Mouse (Mus musculus): ENCODE measurements around the gene Ccdc92b. TPM values are rescaled to one million over a fixed set of nuclear protein-coding genes. Genes with fewer than 3 reads are reported as not detected.

The Ccdc92b gene
- total and polyA plus RNA-seq, 2 experiments from 2014 or later = 3.4 to 16.8 TPM

DNA sequence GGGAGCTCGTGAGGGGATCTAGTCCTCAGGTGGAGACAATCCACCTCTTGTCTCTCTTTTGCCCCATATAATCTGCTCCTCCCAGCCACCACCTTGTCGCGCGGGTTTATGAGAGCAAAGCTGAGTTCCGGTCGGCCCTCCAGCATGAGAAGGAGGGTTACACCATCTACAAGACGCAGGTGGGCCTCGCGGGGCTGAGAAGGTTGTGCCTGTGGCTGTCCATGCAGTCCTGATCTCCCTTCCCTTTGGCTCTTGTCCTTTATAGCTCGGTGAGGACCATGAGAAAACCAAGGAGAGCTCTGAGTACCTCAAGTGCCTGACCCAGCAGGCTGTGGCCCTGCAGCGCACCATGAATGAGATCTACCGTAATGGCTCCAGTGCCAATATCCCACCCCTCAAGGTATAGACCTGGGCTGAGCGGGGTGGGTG lies 48.2 kb downstream of the Ccdc92b start:
- Histone ChIP-seq H3K27me3 (ENCODE audit: insufficient read depth, low read length) (no peaks in the 10 kb centered on the region), H3K9ac (replicated peaks; ENCODE audit: low read length) (no peak overlapping the region), H3K36me3 (ENCODE audit: insufficient read depth, low read length) (peaks cover 71% of the 10 kb centered on the region), H3K9me3 (ENCODE audit: low read length) (no peaks in the 10 kb centered on the region), H3K27ac (no peak overlapping the region), H3K4me3 (ENCODE audit: low read length) (no peak overlapping the region), H3K4me2 (ENCODE audit: low read depth, low read length) (no peak overlapping the region), H3K4me1 (ENCODE audit: insufficient read depth, low read length) (no peaks in the 10 kb centered on the region)
- TF ChIP-seq CTCF (IDR thresholded peaks at IDR 0.05; ENCODE audit: low read depth) = no peak
- ATAC-seq (no peak), DNase-seq (ENCODE audit: low spot score) (no peak)
- 96% methylated on average over 13 of the region's 13 CpGs for WGBS

DNA sequence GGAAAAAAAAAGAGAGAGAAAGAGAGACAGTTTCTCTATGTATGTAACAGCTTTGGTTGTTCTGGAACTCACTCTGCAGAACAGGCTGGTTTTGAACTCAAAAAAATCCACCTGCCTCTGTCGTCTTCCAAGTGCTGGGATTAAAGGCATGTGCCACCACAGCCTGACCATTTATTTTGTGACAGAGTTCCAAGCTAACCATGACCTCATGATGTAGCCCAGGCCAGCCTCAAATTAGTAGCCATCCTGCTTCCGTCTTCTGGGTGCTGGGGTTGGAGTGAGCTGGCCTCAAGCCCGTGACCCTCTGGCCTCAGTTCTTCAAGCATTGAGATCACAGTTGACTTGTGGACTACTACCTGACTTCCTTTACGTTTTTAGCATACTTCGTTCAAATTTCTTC lies 49.1 kb downstream of the Ccdc92b start:
- 93% methylated on average over 5 of the region's 5 CpGs for WGBS
- no peaks in the 10 kb centered on the region for H3K27me3 ChIP-seq (ENCODE audit: insufficient read depth, low read length)
- ATAC-seq (no peak), DNase-seq (ENCODE audit: low spot score) (no peak)
- no peak overlapping the region for H3K4me3 ChIP-seq (ENCODE audit: low read length)
- peaks cover 63% of the 10 kb centered on the region for H3K36me3 ChIP-seq (ENCODE audit: insufficient read depth, low read length)
- H3K9me3 ChIP-seq (ENCODE audit: low read length) = no peaks in the 10 kb centered on the region
- H3K27ac ChIP-seq = no peak overlapping the region
- no peaks in the 10 kb centered on the region for H3K4me1 ChIP-seq (ENCODE audit: insufficient read depth, low read length)
- no peak overlapping the region for H3K9ac ChIP-seq (replicated peaks; ENCODE audit: low read length)
- TF ChIP-seq CTCF (IDR thresholded peaks at IDR 0.05; ENCODE audit: low read depth) = no peak
- H3K4me2 ChIP-seq (ENCODE audit: low read depth, low read length) = no peak overlapping the region

DNA sequence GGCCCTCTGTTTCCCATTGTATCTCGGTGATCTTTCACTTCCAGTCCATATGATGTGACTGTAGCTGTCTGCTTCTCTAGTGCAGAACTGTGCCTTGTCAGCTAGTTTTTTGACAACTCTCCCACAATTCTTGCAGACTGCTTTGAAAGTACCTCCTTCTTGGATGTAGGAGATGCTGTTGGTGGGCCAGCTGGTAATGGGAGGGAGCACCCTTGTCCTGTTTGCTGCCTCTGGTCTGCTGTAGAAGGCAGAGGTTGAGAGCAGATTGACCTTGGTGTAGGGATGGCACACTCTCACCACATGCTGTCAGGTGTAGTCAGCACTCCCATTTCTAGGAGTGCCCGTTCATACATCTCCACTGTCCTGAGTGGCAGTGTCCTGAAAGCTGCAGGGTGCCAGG lies 49.6 kb downstream of the Ccdc92b start:
- Histone ChIP-seq H3K4me2 (ENCODE audit: low read depth, low read length) (no peak overlapping the region), H3K36me3 (ENCODE audit: insufficient read depth, low read length) (peaks cover 58% of the 10 kb centered on the region), H3K9me3 (ENCODE audit: low read length) (no peaks in the 10 kb centered on the region), H3K27ac (no peak overlapping the region), H3K9ac (replicated peaks; ENCODE audit: low read length) (no peak overlapping the region), H3K4me3 (ENCODE audit: low read length) (no peak overlapping the region), H3K27me3 (ENCODE audit: insufficient read depth, low read length) (no peaks in the 10 kb centered on the region), H3K4me1 (ENCODE audit: insufficient read depth, low read length) (no peaks in the 10 kb centered on the region)
- TF ChIP-seq CTCF (IDR thresholded peaks at IDR 0.05; ENCODE audit: low read depth) = no peak
- 87% methylated on average over 2 of the region's 2 CpGs for WGBS
- ATAC-seq (no peak), DNase-seq (ENCODE audit: low spot score) (no peak)

DNA sequence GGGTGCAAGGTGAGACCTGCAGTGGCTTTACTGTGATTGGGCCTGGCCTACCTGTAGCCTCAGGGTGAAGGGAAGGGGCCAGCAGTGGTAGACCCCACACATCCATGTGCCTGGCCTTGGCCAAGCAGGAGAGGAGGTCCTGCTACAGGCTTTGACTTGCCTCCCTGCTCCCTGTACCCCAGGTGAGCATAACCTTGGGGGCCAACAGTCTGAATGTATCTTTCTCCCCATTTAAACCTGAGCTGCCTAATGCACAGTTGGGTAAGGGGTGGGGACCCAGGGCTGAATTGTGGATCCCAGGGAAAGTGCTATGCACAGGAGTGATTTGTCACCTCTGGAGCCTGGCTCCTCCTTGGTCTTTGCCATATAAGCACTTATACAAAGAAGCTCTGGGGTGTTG lies 50.7 kb downstream of the Ccdc92b start:
- no peaks in the 10 kb centered on the region for H3K27me3 ChIP-seq (ENCODE audit: insufficient read depth, low read length)
- H3K9me3 ChIP-seq (ENCODE audit: low read length) = no peaks in the 10 kb centered on the region
- no peak for TF ChIP-seq CTCF (IDR thresholded peaks at IDR 0.05; ENCODE audit: low read depth)
- no peak overlapping the region for H3K27ac ChIP-seq
- peaks cover 46% of the 10 kb centered on the region for H3K36me3 ChIP-seq (ENCODE audit: insufficient read depth, low read length)
- DNase-seq (ENCODE audit: low spot score) (no peak), ATAC-seq (no peak)
- H3K4me1 ChIP-seq (ENCODE audit: insufficient read depth, low read length) = no peaks in the 10 kb centered on the region
- H3K4me2 ChIP-seq (ENCODE audit: low read depth, low read length) = no peak overlapping the region
- no peak overlapping the region for H3K4me3 ChIP-seq (ENCODE audit: low read length)
- no peak overlapping the region for H3K9ac ChIP-seq (replicated peaks; ENCODE audit: low read length)

DNA sequence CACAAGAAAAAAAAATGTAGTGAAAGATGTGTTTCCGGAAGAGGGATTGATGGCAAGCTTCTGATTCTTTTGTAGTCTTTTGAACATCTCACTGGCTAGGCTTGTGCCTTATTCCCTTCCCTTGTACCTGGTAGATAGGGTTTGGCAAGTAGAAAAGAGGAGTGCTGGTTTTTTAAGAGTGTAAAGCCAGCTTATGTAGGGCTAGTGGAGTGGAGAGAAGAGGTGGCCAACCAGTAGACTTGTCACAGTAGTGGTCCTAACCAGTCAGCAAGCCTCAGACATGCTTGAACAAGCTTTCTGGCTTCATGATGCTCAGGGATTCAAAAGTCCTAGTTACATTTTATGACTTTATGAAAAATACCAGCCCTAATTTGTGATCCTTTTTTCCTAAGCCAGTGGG lies 51.6 kb downstream of the Ccdc92b start:
- no peak for ATAC-seq
- DNase-seq (ENCODE audit: low spot score) = no peak
- no peak overlapping the region for H3K27ac ChIP-seq
- no peak overlapping the region for H3K9ac ChIP-seq (replicated peaks; ENCODE audit: low read length)
- no peaks in the 10 kb centered on the region for H3K4me1 ChIP-seq (ENCODE audit: insufficient read depth, low read length)
- WGBS = 71% methylated on average over 1 of the region's 1 CpGs
- no peaks in the 10 kb centered on the region for H3K9me3 ChIP-seq (ENCODE audit: low read length)
- H3K36me3 ChIP-seq (ENCODE audit: insufficient read depth, low read length) = peaks cover 41% of the 10 kb centered on the region
- H3K27me3 ChIP-seq (ENCODE audit: insufficient read depth, low read length) = no peaks in the 10 kb centered on the region
- H3K4me2 ChIP-seq (ENCODE audit: low read depth, low read length) = no peak overlapping the region
- H3K4me3 ChIP-seq (ENCODE audit: low read length) = no peak overlapping the region
- no peak for TF ChIP-seq CTCF (IDR thresholded peaks at IDR 0.05; ENCODE audit: low read depth)

DNA sequence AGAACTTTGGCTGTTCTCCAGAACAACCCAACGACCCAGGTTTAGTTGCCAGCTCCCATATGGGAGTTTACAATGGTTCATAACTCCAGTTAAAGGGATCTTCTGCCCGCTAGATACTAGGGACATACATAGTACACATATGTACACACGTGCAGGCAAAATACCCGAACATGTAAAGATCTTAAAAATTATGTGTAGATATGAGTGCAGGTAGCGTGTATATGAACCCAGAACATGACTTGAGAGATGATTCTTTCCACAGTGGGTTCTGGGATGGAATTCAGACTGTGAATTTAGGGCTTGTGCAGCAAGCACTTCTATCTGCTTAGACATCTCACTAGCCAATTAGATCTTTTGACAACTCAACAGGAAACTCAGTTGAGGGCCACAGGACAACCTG lies 52.4 kb downstream of the Ccdc92b start:
- Histone ChIP-seq H3K4me3 (ENCODE audit: low read length) (no peak overlapping the region), H3K4me2 (ENCODE audit: low read depth, low read length) (no peak overlapping the region), H3K27me3 (ENCODE audit: insufficient read depth, low read length) (no peaks in the 10 kb centered on the region), H3K9ac (replicated peaks; ENCODE audit: low read length) (no peak overlapping the region), H3K27ac (no peak overlapping the region), H3K4me1 (ENCODE audit: insufficient read depth, low read length) (no peaks in the 10 kb centered on the region), H3K9me3 (ENCODE audit: low read length) (no peaks in the 10 kb centered on the region), H3K36me3 (ENCODE audit: insufficient read depth, low read length) (peaks cover 33% of the 10 kb centered on the region)
- ATAC-seq (no peak), DNase-seq (ENCODE audit: low spot score) (no peak)
- WGBS = 86% methylated on average over 5 of the region's 5 CpGs
- TF ChIP-seq CTCF (IDR thresholded peaks at IDR 0.05; ENCODE audit: low read depth) = no peak

DNA sequence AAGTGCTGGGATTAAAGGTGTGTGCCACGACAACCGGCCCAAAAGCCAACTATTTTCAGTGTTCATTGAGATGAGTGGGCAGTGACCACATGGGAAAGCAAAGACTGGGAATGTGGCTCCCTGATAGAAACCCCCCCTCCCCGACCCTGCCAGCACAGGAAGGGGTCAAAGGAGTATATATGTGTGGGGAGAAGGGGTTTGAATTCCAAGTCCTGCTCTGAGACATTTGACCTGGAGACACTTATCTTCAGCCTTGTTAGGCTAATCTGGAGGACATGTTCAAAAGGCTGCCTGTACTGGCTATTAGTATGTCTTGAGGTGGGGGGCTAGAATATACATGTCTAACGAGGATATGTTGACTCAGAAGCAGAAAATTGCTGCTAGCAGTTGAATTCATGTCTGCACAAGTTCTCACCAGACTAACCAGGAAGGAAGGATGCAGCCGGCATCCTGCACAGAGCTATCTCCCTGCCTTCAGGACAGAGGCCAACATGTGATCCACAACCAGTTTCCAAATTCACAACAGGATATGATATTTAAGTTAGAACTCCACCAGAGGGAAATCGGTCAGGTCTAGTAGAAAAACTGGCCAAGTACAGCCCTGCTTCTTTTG lies 53.6 kb downstream of the Ccdc92b start:
- Histone ChIP-seq H3K4me3 (ENCODE audit: low read length) (no peak overlapping the region), H3K27ac (no peak overlapping the region), H3K9me3 (ENCODE audit: low read length) (no peaks in the 10 kb centered on the region), H3K4me2 (ENCODE audit: low read depth, low read length) (no peak overlapping the region), H3K27me3 (ENCODE audit: insufficient read depth, low read length) (no peaks in the 10 kb centered on the region), H3K4me1 (ENCODE audit: insufficient read depth, low read length) (no peaks in the 10 kb centered on the region), H3K9ac (replicated peaks; ENCODE audit: low read length) (no peak overlapping the region), H3K36me3 (ENCODE audit: insufficient read depth, low read length) (peaks cover 32% of the 10 kb centered on the region)
- no peak for TF ChIP-seq CTCF (IDR thresholded peaks at IDR 0.05; ENCODE audit: low read depth)
- WGBS = 87% methylated on average over 6 of the region's 6 CpGs
- peak; percentile 33 for ATAC-seq
- DNase-seq (ENCODE audit: low spot score) = no peak

Measured in hindbrain, postnatal 0 days (tissue).